Mouse (Mus musculus) intestine, postnatal 0 days (tissue): Measurements from ENCODE around the gene Adam8. TPM values are rescaled to one million over a fixed set of nuclear protein-coding genes. Genes with fewer than 3 reads are reported as not detected.

Experiments
- ATAC-seq: fragments of 200-750 bp; cut with Nextera tagmentation; 2 replicates; pipeline ENCODE4 v1.8.0; 2017; ENCODE audit warnings: mild to moderate bottlenecking, moderate TSS enrichment, moderate library complexity
- H3K27ac ChIP-seq: fragments of 300-500 bp; sonication (generic); 2 replicates; pipeline ENCODE4 v1.5.1; 2014; ENCODE audit warnings: mild to moderate bottlenecking, low read depth, low read length, moderate library complexity
- H3K27me3 ChIP-seq: fragments of 300-500 bp; sonication (generic); replicated peaks from 2 replicates; pipeline ENCODE4 v1.6.1; 2014; ENCODE audit warnings: low read length, mixed read lengths; ENCODE audit not compliant: control insufficient read depth, insufficient read depth
- H3K36me3 ChIP-seq: fragments of 300-500 bp; sonication (generic); 2 replicates; pipeline ENCODE4 v1.6.1; 2014; ENCODE audit warnings: mild to moderate bottlenecking, moderate library complexity; ENCODE audit not compliant: control insufficient read depth, insufficient read depth
- H3K4me1 ChIP-seq: fragments of 300-500 bp; sonication (generic); replicated peaks from 2 replicates; pipeline ENCODE4 v1.6.1; 2014; ENCODE audit warnings: antibody characterized with exemption, low read length, mixed read lengths; ENCODE audit not compliant: control insufficient read depth, insufficient read depth
- H3K4me2 ChIP-seq: fragments of 300-500 bp; sonication (generic); replicated peaks from 2 replicates; pipeline ENCODE4 v1.6.1; 2014; ENCODE audit warnings: low read depth, mild to moderate bottlenecking, moderate library complexity
- H3K4me3 ChIP-seq: fragments of 300-500 bp; sonication (generic); 2 replicates; pipeline ENCODE4 v1.5.1; 2014; ENCODE audit warnings: low read depth, low read length
- H3K9ac ChIP-seq: fragments of 300-500 bp; sonication (generic); 2 replicates; pipeline ENCODE4 v1.6.1; 2014; ENCODE audit warnings: mild to moderate bottlenecking, low read depth, low read length
- H3K9me3 ChIP-seq: fragments of 300-500 bp; sonication (generic); 2 replicates; pipeline ENCODE4 v1.6.1; 2016; ENCODE audit warnings: mixed run types; ENCODE audit not compliant: control insufficient read depth
- CTCF ChIP-seq: sonication (generic); IDR thresholded peaks from 2 replicates; pipeline ENCODE4 v1.5.1; 2016; ENCODE audit warnings: low read depth, mild to moderate bottlenecking, control low read depth, antibody characterized with exemption, moderate library complexity
- WGBS: fragments of 180-500 bp; shearing (Covaris S2); extraction: QIAGEN DNeasy Blood & Tissue Kit; methylation state at CpG from one replicate; pipeline ENCODE4 v1.1.7; 2014; 5-methylcytosine and 5-hydroxymethylcytosine counted together
- polyA plus RNA-seq: library from polyadenylated mRNA; unstranded; fragments of >200 nt; fragmentation: Nextera tagmentation; extraction: Ambion mirVana; gene quantifications from 2 replicates; pipeline ENCODE4 v1.2.1, GENCODE M21; 2015

The Adam8 gene
- polyA plus RNA-seq, 1 experiment from 2014 or later, result 0.29 TPM

DNA sequence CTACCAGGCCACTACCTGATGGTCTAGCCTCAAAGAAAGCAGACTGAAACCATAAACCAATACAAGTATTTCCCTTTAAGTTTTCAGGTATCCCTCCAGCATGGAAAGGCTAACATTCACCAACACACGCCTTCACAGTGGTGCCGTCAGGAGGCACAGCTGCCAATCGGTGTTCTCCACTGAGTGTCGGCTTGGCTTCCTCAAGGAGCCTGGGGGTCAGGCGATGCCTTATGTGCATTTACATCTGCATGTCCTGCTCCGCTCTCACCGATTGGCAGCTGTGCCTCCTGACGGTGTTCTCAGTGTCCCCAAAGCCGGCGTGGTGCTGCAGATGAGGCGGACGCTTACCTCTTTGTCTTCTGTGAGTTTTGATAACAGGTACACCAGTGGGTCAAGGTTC lies 39.4 kb upstream of the Adam8 start:
- peaks cover 53% of the 10 kb centered on the region for H3K36me3 ChIP-seq
- 0 out of 2 replicates have a peak, but pooled peaks cover 5% of the 10 kb centered on the region for H3K4me1 ChIP-seq
- H3K27ac ChIP-seq, result no peak overlapping the region
- WGBS, result 96% methylated on average over 12 of the region's 12 CpGs
- no peak overlapping the region for H3K4me3 ChIP-seq
- H3K9ac ChIP-seq, result no peak overlapping the region
- no peaks in the 10 kb centered on the region for H3K27me3 ChIP-seq
- no peak for ATAC-seq
- H3K4me2 ChIP-seq, result no peak overlapping the region
- no peaks in the 10 kb centered on the region for H3K9me3 ChIP-seq
- TF ChIP-seq CTCF, result no peak

DNA sequence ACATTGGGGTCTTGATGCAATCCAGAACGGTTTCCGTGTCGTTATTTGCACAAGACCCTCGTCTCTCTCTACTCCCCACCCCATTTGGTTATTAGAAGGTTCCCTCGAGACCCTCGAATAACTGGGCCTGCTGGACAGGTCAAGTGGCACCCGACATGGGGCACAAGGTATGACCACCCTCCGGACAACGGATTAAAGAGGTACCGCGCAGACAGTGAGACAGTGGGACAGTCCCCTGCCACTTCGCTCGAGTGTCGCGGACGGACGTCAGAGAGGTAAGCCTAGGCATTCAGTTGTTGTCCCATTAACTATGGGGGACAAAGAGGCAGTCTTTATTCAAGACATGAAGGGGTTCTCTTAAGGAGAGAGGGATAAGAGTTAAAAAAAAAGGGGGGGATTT lies 19.0 kb upstream of the Adam8 start:
- no peaks in the 10 kb centered on the region for H3K4me1 ChIP-seq
- WGBS, result 98% methylated on average over 17 of the region's 17 CpGs
- ATAC-seq, result no peak
- H3K27me3 ChIP-seq, result no peaks in the 10 kb centered on the region
- no peak overlapping the region for H3K27ac ChIP-seq
- H3K4me2 ChIP-seq, result no peak overlapping the region
- H3K9me3 ChIP-seq, result no peaks in the 10 kb centered on the region
- H3K4me3 ChIP-seq, result no peak overlapping the region
- H3K36me3 ChIP-seq, result 0 out of 2 replicates have a peak, but pooled peaks cover 5% of the 10 kb centered on the region
- H3K9ac ChIP-seq, result no peak overlapping the region
- TF ChIP-seq CTCF, result no peak

DNA sequence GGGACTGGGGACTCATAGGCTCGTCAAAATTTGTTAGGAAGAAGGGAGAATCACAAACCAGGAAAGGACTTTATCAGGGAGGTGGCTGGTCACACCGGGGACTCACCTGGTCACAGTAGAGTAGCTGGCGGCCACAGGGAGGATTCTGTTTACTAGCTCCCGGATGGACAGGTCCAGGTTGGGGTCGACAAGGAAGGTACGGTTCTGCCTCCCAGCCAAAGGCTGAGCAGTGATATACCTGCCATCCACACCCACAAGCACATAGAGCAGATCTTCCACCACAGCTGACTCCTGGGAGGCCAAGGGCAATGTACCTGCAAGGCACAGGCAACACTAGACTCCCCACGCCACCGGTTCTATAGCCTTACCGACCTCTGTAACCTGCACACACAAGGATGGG lies 15.4 kb upstream of the Adam8 start:
- Histone ChIP-seq H3K27ac (no peak overlapping the region; the same call in 1 of the 2 replicates), H3K27me3 (no peaks in the 10 kb centered on the region), H3K9ac (no peak overlapping the region), H3K36me3 (peaks cover 30% of the 10 kb centered on the region), H3K4me3 (no peak overlapping the region), H3K4me1 (no peaks in the 10 kb centered on the region), H3K9me3 (no peaks in the 10 kb centered on the region), H3K4me2 (no peak overlapping the region)
- ATAC-seq, result no peak
- 84% methylated on average over 9 of the region's 9 CpGs for WGBS
- no peak for TF ChIP-seq CTCF

DNA sequence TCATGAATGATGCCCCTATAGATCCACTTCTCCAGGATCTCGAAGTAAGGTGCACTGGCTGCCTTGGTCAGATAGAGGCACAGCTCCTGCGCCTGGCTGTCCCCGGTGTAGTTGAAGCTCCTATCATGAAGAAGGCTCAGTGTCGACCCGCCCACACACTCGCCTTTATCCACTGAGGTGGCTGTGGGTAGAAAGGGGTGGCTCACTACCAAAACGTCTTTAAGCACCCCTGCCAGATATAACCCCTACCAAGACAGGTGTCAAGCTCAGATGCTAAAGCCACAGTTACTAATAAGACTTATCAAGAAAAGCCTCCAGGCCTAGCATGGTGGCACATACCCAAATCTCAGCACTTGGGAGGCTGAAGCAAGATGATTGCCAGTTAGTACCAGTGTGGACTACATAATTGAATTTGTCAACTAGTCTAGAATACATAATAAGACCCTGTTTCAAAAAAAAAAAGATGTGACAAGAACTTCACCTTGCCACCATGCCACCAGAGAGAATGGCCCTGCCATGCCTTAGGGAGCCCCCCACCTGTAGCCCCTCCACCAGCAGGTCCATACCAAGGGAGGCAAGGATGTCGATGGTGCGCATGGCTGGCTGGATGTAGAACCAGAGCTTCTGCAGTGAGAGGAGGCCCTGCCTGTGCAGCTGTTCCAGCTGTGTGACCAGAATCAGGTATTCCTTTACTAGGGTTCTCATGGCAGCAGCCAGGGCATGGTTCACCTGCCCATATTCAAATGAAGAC lies 14.7 kb upstream of the Adam8 start:
- Histone ChIP-seq H3K36me3 (peaks cover 35% of the 10 kb centered on the region), H3K27ac (no peak overlapping the region; the same call in 1 of the 2 replicates), H3K9me3 (no peaks in the 10 kb centered on the region), H3K4me1 (no peaks in the 10 kb centered on the region), H3K9ac (no peak overlapping the region), H3K4me2 (no peak overlapping the region), H3K4me3 (no peak overlapping the region), H3K27me3 (no peaks in the 10 kb centered on the region)
- 91% methylated on average over 9 of the region's 9 CpGs for WGBS
- no peak for ATAC-seq
- no peak for TF ChIP-seq CTCF

DNA sequence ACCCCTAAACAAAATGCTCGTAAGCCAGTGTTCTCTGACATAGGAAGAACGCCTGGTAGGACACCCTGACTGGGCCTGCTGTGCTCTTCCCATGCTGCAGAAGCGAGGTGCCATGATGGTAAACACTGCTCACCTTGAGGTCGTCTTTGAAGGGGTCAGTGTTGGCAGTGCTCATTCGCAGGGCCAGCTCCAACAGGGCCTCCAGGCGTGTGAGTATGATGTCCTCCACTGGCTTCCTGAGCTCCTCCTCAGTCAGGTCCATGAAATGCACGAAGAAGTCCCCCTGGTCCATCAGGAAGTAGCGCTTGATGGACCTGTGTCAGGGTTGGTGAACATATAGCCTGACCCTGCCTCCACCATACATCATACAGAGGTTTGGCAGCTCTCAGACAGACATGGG lies 12.3 kb upstream of the Adam8 start:
- no peak for ATAC-seq
- H3K27ac ChIP-seq, result no peak overlapping the region
- no peaks in the 10 kb centered on the region for H3K9me3 ChIP-seq
- H3K9ac ChIP-seq, result no peak overlapping the region
- H3K4me2 ChIP-seq, result no peak overlapping the region
- no peaks in the 10 kb centered on the region for H3K27me3 ChIP-seq
- H3K4me1 ChIP-seq, result no peaks in the 10 kb centered on the region
- WGBS, result 90% methylated on average over 8 of the region's 8 CpGs
- no peak overlapping the region for H3K4me3 ChIP-seq
- no peak for TF ChIP-seq CTCF
- peaks cover 55% of the 10 kb centered on the region for H3K36me3 ChIP-seq

DNA sequence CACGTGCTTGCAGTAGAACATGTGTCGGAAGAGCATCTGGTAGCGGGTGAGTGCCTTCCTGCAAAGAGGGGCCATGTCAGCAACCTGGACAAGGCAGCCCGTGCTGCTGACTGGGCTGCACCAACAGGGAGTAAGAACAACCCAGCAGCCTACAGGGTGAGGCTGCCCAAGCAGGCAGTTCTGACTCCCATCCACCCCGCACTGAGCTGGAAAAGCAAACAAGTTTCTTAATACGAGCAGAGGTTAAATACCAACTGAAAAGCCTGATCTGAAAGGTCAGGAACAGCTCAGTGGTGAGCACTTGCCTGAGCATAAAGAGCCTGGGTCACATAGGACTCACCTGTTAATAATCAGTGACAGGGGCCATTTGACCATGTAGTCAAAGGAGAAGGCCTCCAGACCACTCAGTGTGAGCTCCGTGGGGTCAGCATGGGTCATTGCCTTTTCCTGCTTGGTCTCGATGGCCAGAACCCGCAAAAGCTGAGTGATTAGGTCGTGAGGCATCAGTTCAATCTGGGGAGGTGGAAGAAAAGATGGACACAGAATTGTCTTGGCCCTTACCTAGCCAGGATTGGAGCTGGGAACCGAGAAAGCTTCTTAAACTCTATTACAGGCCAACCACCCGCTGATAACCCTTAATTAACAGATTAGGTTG lies 8.9 kb upstream of the Adam8 start:
- Histone ChIP-seq H3K27ac (no peak overlapping the region), H3K36me3 (peaks cover 81% of the 10 kb centered on the region), H3K4me2 (no peak overlapping the region), H3K27me3 (no peaks in the 10 kb centered on the region), H3K9me3 (no peaks in the 10 kb centered on the region), H3K4me3 (no peak overlapping the region), H3K9ac (no peak overlapping the region), H3K4me1 (no peaks in the 10 kb centered on the region)
- no peak for TF ChIP-seq CTCF
- ATAC-seq, result no peak
- WGBS, result 82% methylated on average over 12 of the region's 12 CpGs
